Mouse (Mus musculus) spleen, postnatal 4 days (tissue): ENCODE measurements around the gene Tmeff2.
"Not testable (repeated sequence)": the region's sequence is repeated elsewhere in the genome, so short reads cannot be mapped to it uniquely, and the experiment has no call there.

Source experiments
- DNase-seq, 2 experiments: peaks; one replicate each; pipeline ENCODE4 v3.0.0; 2022; ENCODE audit warnings: low spot score in 2 of 2

The Tmeff2 gene

GRCm38 (mm10) chr1:50900386-50900785 lies at the start of gene Tmeff2:
TSS of gene Tmeff2 (plus strand) at chr1:50900647.
- not testable (repeated sequence) for DNase-seq

DNA sequence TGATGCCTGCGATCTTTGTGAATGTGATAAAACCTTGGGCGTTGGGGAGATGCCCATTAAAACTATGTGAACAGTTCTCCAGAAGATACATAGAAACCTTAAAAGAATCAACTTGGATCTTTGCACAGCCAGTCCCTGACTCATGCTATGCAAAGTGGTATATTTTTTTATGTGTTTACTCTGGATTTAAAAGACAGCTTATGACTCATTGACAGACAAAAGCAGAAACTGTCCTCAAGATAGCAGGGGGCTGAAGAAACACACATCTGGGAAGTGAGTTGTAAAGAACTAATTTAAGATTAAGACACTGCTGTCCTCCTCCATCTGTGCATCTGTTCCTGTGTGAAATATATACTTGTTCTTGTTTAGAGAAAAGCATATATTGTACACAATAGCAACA lies 38.9 kb upstream of the Tmeff2 start:
- no peak for DNase-seq

- DNase-seq = no peak
These were observed 2.8 kb upstream of the Tmeff2 start for GRCm38 (mm10) chr1:50897696-50898095.

- no peak for DNase-seq
These were observed 24.4 kb downstream of the Tmeff2 start for GRCm38 (mm10) chr1:50924838-50925355.

GRCm38 (mm10) chr1:50925356-50925921 lies 25.0 kb downstream of the Tmeff2 start:
- DNase-seq = no peak

DNA sequence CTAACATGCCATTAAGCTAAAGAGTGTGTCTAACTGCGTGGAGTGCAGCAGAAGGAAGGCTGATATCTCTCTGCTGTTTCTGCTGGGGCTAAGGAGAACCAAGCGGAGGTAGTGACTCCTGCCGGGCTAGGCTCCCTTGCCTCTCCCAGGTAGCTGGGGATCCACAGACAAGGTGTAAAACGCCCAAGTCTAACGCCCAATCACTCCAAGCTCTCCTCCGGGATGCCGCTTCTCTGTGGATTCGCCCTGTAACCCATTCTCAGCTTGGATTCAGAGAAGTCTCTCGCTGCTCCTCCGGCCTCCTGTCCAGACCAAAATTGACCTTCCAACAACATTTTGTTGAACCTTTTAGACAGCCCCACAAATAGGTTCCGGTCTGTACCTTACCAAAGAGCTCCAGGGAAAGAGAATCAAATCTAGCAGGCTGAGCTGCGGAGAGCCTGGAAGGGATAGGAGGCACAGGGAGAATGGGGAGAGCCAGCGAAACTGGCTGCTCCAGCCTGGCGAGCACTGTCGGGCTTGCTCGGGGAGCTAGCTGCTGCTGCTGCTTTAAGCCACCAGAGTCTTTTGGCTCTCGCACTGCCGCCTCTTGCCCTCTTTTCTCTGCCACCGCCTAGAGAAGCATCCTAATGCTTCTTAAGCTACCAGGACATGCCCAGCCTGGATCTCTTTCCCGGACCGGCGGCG lies 26.1 kb downstream of the Tmeff2 start:
- DNase-seq = no peak

- peak; percentile 14 to 64 for DNase-seq
These were observed 26.7 kb downstream of the Tmeff2 start for GRCm38 (mm10) chr1:50927077-50927611.

- peak in 1 of 2 experiments; percentile 57 for DNase-seq
These were observed 27.3 kb downstream of the Tmeff2 start for GRCm38 (mm10) chr1:50927679-50928187.

GRCm38 (mm10) chr1:50928776-50929175 lies 28.3 kb downstream of the Tmeff2 start:
- DNase-seq = no peak

- DNase-seq = no peak
These were observed 34.6 kb downstream of the Tmeff2 start for GRCm38 (mm10) chr1:50935076-50935475.

DNA sequence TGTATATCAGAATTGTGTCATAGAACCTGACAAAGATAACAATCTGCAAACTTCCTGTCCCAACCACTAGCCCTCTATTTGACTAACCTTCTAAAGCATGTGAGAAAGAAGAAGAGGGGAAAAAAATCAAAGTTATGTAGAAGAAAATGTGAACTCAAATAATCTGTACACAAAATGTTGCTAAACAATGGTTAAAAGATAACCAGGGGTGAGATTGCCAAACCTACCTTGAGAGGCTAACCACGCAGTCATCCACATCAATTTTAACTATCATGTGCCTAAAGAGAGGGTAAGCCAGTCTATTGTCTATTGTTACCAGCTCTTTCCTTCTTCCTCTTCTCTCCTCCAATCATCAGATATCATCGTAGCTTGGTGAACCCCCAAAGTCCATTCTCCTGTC lies 35.0 kb downstream of the Tmeff2 start:
- DNase-seq = no peak

DNA sequence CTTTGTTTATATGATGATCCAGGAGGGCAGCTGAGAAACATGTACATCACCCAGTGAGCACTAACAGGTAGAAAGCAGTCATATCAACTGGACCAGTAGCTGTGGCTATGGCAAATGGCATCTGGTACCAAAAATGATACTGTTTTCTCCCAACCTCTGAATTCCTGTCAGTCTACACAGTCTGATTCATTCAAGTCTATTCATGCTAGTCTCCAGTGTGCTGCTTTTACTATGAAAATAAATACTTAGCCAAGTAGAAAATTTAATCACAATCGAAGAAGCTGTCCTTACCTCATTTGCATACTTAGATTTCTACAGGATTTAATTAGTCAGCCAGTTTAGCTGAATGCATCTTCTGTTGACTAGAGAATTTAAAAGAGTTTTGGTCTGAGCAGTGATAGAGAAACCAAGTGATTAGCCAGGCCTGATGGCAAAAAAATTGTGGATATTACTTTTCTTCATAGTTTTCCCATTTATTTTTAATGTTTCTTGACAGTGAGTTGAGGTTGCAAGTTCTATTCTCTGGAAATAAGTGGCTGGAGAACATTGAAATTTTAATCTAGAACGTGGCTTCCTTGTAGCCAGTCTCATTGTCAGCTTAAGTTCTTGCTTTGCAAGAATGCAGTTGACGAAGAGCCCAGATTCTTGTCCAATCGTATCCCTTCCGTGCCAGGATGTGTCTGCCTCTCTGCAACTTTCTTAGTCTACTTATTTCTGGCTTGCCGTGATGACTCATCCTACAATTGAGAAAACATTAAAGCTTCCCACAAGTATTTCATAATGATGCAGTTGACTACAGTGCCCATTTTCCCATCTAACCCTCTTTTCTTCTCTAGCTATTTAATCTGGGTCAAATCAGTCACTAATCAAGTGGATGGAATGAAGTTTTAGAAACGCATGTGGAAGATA lies 39.9 kb downstream of the Tmeff2 start:
- DNase-seq = no peak

GRCm38 (mm10) chr1:50948575-50948974 lies 48.1 kb downstream of the Tmeff2 start:
- DNase-seq = no peak

GRCm38 (mm10) chr1:50958844-50959243 lies 58.4 kb downstream of the Tmeff2 start:
- DNase-seq = no peak

- no peak for DNase-seq
These were observed 61.7 kb downstream of the Tmeff2 start for GRCm38 (mm10) chr1:50961954-50962648.

DNA sequence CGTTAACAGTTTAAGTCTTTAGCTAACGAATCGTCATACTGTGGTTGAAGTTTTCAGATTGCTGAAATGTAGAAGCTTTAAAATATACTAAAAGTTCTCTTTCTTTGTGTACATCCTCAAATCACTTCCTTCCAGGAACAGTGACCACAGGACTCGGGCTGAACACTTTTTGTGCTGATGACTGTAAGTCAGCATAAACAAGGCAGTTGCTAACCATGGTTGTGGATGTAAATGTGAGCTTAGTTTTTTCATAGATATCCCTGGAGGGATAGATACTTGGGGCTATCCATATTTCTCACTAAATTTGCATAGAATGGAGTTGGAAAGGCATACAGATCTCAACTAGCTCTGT lies 62.2 kb downstream of the Tmeff2 start:
- no peak for DNase-seq

DNA sequence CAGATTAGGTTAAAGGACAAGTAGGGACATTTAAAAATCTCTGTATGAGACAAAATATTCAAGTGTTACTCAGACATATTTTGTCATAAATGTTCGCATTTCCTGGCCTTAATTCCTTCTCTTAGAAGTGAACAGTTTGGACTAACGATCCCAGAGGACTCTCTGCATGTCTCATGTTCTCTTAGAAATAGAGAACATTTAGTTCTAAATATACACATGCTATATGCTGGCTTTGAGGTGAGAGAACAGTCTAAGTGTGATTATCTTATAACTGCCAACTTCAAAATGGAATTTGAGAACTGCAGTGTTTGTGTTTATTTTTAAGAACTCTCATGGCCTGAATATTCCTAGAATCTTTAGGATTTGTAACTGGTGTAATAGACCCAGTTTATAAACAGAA lies 69.2 kb downstream of the Tmeff2 start:
- no peak for DNase-seq

DNA sequence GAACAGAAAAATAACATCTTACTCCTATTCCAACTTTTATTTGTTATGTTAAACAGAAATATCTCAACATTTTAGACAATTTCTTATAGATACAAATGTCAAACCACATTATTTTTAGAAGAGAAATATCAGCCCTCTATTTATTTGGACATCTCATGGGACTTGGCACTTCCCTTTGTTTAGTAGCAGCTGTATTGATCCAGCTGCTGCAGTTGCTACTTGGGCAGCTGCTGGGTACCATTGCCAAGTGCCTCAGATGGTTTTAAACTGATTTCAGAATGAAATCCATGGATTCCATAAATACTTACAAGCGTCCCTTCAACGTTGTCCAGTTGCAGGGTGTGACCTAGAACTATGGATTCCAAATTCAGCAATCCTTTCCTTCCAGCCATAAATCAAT lies 70.4 kb downstream of the Tmeff2 start:
- no peak for DNase-seq

- DNase-seq = no peak
These were observed 72.3 kb downstream of the Tmeff2 start for GRCm38 (mm10) chr1:50972509-50973436.

DNA sequence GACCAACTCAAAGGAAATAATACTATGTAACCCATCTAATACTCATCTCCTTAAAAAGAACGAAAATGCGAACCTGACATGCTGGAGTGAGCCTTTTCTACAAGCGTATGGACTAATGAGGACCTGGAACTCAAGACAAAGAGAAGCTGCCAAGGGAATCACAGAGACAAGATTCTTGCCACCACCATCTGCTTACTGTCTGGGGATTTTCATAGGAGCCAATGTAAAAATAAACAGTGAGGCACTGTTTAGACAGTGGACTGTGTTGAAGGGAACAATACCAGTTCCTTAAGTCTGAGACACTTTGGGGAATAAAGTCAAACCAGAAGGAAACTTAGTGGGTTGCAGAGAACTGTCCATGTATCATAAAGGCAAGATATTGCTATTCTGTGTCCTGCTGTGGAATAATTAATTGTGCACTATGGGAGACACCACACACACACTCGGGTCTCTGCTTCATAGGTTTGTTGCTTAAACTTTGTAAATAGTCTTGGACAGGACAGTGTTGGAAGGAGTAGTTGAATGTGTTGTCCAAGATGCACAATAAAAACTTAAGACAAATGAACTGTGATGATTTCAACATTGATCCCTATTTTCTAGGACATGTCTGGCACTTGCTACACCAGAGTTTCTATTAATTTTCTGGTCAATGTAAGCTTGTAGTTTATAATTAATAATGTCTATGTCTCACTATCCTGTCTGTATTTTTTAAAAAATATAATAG lies 79.1 kb downstream of the Tmeff2 start:
- DNase-seq = no peak
